Mouse (Mus musculus): Measurements from ENCODE around the gene Zc3h10.
A peak's percentile ranks its signal among the peaks of the same experiment; 100 is the strongest.
"Not testable (repeated sequence)": the region's sequence is repeated elsewhere in the genome, so short reads cannot be mapped to it uniquely, and the experiment has no call there.

The Zc3h10 gene

DNA sequence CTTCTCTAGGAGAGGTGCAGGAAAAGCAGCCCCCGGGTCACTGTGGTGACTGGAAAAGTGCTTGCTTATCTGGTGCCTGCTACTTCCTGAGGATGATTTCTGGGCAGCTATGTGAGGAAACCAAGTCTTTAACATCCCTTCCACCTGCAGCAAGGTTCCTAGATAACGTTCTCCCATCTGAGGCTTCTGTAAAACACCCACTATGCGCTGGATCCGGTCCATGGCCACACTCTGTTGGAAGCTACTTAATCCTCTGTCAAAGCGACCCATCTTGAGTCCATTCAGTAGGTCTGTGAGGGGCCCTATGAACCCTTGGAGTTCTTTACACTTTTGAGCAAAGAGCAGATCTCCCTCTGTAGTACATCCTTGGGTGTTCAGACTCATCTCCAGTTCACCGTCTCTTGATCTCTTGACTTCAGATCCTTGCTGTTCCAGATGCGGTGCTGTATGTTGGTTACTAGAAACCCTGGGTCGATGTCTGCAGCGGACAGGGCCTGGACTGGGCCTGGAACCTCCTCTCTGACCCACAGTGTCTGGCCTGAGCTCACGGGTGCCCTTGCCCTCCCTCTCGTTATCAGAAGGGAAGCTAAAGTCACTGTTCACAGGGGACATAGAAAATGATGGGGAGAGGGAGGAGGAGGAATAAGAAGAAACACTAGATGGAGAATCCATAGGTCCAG is 2.7 kb upstream of the Zc3h10 start:
- not testable (repeated sequence) for DNase-seq

GRCm38 (mm10) chr10:128549682-128550057 is 2.1 kb upstream of the Zc3h10 start:
- DNase-seq, result peak in 1 of 2 experiments; percentile 44

DNA sequence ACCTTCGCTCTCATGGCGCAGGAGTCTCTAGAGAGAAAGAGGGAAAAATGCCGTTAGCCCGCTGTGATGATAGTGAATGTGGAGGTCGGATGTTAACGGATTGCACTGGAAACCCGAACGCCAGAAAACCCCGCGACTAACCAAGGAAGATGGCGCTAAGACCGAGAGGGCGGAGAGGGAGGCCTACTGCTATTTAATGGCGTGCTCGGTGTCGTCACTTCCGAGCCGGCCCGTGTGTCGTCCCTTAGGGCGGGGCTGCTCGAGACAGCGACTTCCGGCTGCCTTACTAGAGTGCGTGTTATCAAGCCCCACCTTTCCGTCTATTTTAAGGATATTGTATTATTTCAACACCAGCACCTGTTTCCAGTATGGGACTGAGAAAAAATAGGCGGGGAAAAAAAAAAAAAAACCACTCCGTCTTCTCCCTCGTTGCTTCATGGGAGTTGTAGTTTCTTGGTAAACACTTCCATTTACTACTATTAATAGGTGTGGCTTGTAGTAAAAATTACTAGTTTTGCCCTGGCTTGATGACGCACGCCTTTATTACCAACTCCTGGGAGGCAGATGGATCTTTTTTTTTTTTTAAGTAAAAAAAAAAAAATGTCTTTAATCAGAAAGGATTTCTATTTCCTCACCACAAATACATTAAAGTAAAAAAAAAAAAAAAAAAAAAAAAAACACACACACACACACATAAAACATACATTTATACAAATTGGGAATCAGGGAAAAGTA is 1.5 kb upstream of the Zc3h10 start, which contains the start of gene Rpl41:
TSS of gene Rpl41 (minus strand) at position 359 of the 735 bp plus-strand sequence.
- peak; percentile 87 to 94 for DNase-seq

DNA sequence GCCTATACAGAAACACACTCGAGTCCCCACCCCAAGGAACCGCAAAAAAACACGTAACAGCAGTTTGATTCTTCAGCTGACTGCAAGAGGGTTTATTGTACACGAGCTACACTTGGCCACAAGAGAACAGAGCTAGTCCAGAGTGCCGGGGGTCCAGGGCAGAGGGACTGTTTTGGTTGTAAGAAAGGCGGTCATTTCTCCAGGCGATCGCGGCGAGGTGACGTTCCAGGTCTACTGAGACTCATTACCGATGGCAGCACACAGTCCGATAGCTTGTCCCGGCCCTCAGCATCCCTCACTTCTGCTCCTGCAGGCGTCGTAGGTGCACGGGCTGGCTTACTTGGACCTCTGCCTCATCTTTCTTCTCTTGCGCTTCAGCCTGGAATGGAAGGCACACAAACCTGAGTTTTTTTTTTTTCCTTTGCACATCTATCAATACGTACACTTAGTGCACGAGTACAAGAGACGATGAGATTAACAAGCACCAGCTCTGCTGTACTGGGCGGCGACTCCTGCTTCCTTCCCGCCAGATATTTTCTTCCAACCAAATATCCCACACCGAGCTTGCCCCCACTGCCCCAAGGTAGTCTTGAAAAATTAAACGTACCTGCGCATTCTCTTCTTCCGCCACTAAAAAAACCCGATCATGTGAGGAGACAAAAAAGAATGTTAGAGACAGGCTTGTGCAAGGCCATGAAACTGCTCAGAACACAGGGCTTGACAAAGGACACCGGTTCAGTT is 647 bp upstream of the Zc3h10 start:
- DNase-seq, result not testable (repeated sequence)

GRCm38 (mm10) chr10:128546787-128547186 is 787 bp downstream of the Zc3h10 start:
- DNase-seq, result no peak

DNA sequence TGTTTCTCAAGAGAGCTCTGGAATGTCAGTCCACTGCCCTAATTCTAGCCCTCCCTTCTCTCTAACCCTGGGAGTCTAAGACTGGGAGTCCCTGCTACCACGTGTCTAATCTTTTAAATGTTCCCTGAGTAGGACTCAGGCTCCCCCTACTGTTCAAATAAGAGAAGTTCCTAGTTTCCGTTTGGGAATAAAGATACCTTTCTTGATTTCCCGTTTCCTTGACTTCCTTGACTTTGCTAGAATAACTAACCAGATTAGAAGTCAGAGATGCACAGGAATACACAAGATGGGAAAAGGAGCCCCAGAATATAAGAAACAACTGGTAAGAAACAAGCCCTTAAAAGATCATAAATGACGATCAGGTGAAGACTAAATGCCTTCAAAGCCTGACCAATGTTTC is 1.2 kb downstream of the Zc3h10 start:
- DNase-seq, result no peak

DNA sequence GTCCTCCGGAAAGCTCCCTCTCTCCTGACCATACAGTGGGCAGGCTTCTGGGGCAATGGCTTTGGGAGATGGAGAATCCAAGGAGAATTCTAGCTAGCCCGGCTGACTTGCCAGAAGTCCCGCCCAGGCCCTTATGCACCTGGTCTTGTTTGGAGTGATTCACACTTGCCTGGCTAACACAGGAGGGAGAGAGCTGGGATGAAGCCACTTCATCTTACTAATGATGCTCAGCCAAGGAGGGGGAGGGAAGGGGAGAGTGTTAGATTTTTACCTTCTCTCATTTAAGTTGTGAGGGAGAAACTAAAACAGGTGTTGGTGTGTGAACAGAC is 2.0 kb downstream of the Zc3h10 start:
- DNase-seq, result no peak

DNA sequence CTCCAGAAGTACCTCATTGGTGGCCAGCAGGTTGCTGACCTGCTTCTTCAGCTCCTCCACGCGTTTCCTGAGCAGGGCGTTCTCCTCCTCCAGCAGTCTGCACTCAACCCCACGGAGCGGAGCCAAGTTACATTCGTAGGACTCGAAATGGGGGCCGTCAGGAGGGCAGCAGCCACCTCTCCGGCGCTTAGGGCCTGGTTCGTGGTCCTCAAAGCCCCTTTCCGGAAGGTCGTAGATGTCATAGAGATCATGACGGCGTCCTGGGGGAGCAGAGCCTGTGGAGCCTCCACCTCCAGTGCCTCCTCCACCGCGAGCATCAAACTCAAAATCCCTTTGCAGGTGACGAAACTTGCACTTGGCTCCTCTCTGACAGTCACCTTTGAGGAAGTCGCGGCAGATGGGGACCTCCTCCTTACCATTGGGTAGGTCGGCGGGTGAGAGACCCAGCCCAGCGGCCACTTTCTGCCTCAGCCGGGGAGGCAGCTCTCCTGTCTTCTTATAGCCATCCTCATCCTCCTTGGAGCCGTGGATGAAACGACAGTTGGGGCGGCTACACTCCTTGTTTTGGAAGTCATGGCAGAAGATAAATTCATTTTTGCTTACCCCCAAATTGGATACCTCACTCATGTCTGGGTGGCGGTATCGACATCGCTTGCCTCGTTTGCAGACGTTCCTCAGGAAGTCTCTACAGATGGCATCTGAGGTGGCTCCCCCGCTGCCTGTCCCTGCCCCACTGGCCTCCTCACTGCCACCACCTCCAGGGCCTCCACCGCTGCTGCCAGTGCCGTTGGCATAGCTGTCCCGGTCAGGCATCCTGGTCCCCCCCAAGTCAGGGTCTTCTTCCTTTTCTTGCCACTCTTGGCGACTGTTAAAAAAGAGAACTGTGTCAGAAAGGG is 2.7 kb downstream of the Zc3h10 start:
- no peak for DNase-seq

DNA sequence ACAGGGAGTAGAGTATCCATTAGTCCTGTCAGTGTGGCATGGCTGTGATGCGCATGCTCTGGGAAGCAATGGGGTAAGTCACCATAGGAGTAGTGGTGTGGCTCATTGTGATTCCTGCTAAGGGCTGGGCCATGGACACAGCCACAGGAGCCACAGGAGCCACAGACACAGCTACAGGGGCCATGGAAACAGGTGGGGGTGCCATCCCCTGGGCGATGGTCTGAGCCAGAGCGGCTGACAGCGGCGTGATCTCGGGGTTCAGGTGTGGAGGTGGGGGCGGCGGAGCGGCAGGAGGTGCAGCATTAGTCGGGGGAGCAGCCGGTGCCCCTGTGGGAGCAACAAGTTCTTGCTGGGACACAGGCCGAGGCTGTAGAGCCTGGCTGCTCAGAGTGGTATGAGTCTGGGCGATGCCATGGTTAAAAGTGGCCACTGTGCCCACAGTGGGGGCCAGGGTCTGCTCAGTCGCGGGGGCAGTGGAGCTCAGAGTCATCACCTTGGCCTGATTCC is 3.4 kb downstream of the Zc3h10 start:
- no peak for DNase-seq

DNA sequence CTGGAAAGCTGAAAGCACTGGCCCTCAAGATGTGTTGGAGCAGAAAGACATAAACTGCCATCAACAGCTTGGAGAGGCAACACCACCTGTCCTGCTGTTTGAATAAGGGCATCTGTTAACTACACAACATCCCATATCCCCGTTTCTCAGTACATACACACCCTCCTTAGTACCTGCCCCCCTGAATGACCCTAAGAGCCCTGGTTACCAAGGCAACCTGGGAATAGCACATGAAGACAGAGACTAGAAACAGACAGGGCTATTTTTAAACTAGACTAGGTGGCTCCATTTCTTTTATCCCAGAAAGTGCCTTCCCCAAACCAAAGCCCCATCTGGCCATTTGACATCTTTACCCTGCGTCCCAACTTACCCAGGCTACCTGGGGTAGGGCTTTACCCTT is 4.5 kb downstream of the Zc3h10 start:
- DNase-seq, result no peak

DNA sequence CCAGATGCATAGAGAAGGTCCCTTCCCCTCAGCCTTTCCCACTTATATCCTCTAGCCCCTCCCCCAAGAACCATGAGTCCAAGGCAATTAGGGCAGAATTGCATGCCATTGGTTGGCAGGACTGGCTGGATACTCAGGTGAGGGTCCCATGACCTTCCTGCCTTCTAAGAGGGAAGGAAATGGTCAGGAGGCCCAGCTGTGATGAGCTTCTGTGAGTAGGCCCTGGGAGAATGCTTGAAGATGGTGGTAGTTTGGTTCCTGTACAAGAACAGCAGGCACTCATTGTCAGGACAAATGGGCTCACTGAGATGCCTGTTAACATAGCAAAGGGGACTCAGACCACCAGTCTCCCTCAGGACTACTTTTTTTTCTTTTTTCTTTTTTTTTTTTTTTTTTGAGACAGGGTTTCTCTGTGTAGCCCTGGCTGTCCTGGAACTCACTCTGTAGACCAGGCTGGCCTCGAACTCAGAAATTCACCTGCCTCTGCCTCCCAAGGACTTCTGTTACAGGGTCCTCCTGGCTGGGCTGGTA is 9.2 kb downstream of the Zc3h10 start:
- DNase-seq, result no peak

GRCm38 (mm10) chr10:128536266-128536940 is 11.2 kb downstream of the Zc3h10 start:
- DNase-seq, result peak; percentile 91 to 92

GRCm38 (mm10) chr10:128535624-128536265 is 11.8 kb downstream of the Zc3h10 start:
- DNase-seq, result no peak

GRCm38 (mm10) chr10:128535206-128535605 is 12.4 kb downstream of the Zc3h10 start:
- no peak for DNase-seq

DNA sequence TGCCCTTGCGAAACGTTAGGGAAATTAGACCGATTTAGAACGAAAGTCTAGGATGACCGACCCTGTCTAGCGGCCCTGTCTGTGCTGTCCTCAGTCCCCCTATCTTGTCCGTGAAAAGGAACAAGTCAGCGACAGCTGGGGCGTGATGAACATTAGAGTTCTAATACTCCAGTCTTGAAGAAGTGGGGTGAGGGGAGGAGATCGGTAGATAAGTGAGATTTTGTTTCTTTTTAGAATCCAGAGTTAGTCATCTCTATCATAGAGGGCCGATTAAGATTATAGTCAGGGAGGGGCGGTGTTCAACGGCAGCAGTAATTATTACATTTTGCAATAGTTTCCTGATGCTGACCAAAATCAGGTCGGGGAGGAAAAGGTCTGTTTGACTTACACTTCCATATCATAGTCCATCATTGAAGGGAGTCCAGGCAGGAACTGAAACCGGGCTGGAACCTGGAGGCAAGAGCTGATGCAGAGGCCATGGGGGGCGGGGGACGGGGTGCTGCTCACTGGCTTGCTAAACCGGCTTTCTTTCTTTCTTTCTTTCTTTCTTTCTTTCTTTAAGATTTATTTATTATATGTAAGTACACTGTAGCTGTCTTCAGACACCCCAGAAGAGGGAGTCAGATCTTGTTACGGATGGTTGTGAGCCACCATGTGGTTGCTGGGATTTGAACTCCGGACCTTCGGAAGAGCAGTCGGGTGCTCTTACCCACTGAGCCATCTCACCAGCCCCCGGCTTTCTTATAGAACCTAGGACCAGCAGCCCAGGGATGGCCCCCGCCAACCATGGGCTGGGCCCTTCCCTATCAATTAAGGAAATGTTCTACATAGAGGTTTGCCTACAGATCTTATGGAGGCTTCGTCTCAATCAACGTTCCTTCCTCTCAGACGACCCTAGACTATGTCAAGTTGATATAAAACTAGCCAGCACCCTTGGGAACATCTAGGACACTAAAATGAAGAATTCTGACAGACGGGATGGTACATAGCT is 20.9 kb downstream of the Zc3h10 start:
- no peak for DNase-seq

DNA sequence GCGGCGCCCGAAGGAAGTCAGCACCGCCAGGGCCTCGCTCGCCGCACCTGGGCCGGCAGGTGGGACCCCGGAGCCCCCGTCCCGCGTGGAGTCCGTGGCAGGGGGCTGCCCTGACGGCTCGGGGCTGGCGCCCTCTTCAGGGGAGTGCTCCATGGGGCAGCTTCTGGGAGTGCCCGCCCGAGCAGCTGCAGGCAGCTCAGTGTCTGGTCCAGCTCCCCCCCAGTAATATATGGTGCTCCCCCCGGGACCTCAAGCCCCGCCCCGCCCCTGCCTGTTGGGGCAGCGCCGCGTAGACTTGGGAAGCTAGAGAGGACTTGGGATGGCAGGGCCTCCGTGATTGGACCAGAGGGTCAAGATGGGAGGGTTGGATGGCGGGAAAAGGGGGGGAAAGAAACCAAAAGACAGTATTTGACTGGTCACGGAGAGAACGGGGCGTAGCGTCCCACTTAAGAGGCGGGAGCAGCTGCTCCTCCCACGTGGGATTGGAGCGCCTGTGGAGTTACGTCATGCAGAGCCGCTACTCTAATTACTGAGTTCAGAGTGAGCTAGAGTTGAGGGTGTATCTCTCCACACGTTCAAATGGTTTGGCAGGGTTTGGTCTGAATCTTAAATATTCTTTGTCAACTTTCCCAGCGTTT is 21.8 kb downstream of the Zc3h10 start, which contains the start of gene Esyt1:
TSS of gene Esyt1 (minus strand) at position 201 of the 638 bp plus-strand sequence.
- DNase-seq, result peak; percentile 85 to 91

- DNase-seq, result peak; percentile 77
Observed at GRCm38 (mm10) chr10:128524732-128525662, 22.6 kb downstream of the Zc3h10 start.

Data from thymus, postnatal 36 days (tissue).